Mouse (Mus musculus) neural tube, postnatal 0 days (tissue): ENCODE measurements around the gene Pla1a. TPM values are rescaled to one million over a fixed set of nuclear protein-coding genes. Genes with fewer than 3 reads are reported as not detected.

Experiments
- polyA plus RNA-seq: library from polyadenylated mRNA; unstranded; fragments of >200 nt; fragmentation: Nextera tagmentation; extraction: Ambion mirVana; gene quantifications from 2 replicates; pipeline ENCODE4 v1.2.1, GENCODE M21; 2015

The Pla1a gene
- polyA plus RNA-seq, result 2.2 and 2.7 TPM in 2 replicates

GRCm38 (mm10) chr16:38432498-38433425 lies at the start of gene Pla1a:
Gene Pla1a (minus strand): TSS chr16:38433145.

GRCm38 (mm10) chr16:38455511-38456418 lies 22.8 kb upstream of the Pla1a start, which contains the start of gene Cd80:
Gene Cd80 (plus strand): TSS chr16:38455561.

DNA sequence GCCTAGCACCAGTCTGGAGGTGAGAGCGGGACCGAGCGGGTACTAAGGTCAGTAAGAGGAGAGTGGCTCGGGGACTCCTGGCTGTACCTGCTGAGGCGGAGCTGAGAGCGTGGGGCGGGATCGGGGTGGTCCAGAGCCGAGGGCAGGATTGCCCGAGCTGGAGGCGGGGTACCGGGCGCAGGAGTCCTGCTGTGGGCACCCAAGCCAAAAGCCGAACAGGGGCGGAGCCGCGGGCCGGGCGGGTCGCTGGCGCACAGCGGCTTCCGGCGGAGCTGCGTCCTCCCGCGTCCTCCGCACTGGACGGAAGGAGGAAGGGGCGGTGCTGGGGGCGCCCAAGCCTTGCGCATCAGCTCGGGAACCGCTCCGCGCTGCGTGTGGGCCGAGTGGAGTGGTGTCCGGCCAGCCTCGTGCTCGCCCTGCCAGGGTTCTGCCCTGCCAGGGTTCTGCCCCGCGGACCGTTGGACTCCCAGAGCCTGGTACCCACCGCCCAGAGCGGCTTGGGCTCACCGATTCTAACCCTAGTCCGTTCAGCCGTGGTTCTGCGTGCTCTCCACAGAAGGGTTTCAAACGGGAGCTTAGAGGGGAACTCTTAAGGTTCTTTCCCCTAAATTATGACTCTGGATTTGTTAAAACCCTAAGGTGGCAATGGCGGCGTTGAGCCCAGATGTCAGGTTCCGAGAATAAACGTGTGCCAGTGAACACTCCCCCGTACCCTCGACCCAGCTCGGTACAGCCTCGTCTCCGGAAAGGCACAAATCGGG lies 19.7 kb upstream of the Pla1a start, which contains the start of gene Adprh:
Adprh (minus strand) TSS at position 262 of the 761 bp plus-strand sequence.

DNA sequence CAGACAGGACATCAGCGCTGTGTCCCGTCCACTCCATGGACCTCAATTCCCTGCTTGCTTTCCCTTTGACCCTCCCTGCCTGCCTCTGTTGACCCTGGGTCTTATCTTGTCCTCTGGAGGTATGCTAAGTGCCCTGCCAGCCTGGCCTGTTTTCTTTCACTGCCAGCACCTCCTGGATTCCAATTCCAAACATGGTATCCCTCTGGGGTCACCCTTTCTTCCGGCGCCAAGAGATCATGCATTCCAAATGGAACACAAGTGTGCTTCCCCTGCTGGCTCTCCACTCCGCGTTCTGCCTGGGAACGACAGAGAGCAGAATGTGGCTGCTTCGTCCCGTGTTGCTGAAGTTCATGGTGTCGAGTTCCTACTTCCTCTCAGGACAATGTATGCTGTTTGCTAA lies 71.0 kb downstream of the Pla1a start, which contains the start of gene Popdc2:
Popdc2 (plus strand) TSS at position 277 of the 400 bp plus-strand sequence.

DNA sequence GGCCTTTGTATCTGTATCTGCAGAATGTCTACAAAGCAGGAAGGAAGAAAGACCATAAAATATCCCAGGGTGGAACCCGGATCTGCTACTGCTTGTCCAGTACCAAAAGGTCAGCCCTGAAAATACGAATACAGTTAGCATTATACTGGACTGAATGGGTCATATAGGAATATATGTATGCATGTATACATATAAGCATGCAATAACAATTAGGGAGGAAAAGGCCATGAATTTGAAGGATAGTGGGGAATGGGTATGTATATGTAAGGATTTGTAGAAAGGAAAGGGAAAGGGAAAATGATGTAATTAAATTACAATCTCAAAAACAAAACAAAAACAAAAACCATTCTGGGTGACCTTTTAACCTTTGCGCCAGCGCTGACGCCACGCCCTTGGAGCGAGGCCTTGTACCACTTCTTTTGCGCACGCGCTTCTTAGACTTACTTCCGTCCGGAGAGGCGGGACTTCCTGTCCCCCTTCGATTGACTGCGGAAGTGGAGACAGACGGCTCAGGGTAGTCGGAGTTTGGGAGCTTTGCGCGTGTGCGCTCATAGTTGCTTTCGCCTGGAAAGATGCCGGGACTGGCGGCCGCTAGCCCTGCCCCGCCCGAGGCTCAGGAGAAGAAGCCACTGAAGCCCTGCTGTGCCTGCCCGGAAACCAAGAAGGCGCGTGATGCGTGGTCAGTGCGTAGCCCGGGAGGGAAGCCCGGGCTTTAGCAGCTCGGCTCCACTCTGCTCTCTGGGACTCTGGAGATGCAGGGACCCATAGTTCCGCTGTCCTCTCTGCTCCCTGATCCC lies 86.2 kb downstream of the Pla1a start, which contains the start of the genes Cox17 and Gm21987:
Cox17 (plus strand) TSS at position 463 of the 797 bp plus-strand sequence.
Gm21987 (plus strand) TSS at position 512 of the 797 bp plus-strand sequence.

Other genes starting within 250 kb of the Pla1a start
- gene Nr1i2, start 138.3 kb downstream of the Pla1a start, polyA plus RNA-seq, result not detected in 2 replicates
- gene Maats1, start 91.0 kb downstream of the Pla1a start, polyA plus RNA-seq, result 0.86 and 0.92 TPM in 2 replicates
- gene Cox17, start 86.2 kb downstream of the Pla1a start, polyA plus RNA-seq, result 109 and 111 TPM in 2 replicates
- not detected in 2 replicates for gene Gm21987, start 86.1 kb downstream of the Pla1a start, polyA plus RNA-seq
- gene Popdc2, start 70.9 kb downstream of the Pla1a start, polyA plus RNA-seq, result 0.11 and 0.37 TPM in 2 replicates
- 133 TPM in 2 replicates for gene Adprh, start 19.6 kb upstream of the Pla1a start, polyA plus RNA-seq
- gene Cd80, start 22.4 kb upstream of the Pla1a start, polyA plus RNA-seq, result 0.17 and 0.28 TPM in 2 replicates
- gene Timmdc1, start 89.5 kb upstream of the Pla1a start, polyA plus RNA-seq, result 29.1 and 29.2 TPM in 2 replicates
- gene Poglut1, start 117.1 kb upstream of the Pla1a start, polyA plus RNA-seq, result 40.0 and 41.3 TPM in 2 replicates
- gene Tmem39a, start 125.6 kb upstream of the Pla1a start, polyA plus RNA-seq, result 19.9 and 22.3 TPM in 2 replicates